Mouse (Mus musculus): Measurements from ENCODE around the gene Lzts2. TPM values are rescaled to one million over a fixed set of nuclear protein-coding genes. Genes with fewer than 3 reads are reported as not detected.

The Lzts2 gene
- polyA plus RNA-seq, 1 experiment from 2014 or later, result 15.3 TPM

DNA sequence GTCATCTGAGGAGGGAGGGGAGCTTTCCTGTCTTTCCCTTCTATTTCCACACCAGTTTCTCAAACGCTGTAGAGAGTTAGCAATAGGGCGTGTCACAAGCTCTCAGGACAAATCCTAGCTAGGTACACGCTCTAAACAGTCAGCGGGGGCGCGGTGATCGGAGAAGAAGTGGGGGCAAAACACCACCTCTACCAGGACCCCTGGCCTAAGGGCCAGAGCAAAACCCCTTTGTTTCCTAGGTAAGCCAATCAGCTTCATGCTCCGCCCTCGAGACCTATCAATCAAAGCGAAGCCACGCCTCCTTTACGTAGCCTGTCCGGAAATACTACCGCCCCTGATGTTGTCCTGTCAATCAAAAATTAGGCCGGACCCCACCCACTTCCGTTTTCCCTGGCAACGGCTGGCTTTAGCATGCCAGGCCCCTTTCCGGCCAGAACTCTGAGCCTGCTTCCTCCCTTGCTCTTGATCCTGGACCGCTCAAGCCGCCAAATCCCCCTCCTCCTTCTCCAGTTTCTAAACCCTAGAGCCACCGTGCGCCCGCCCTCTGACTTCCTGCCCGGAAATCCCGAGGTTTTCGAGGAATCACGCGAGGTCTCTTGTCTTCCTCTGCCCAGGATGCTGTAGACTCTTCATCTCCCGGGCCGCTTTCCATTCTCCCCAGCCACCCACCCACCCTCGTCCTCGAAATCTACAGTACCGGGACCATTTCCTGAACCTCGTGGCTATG, 44.1 kb downstream of the Lzts2 start:
- Histone ChIP-seq H3K27ac (ENCODE audit: low read depth, low read length) (peak overlapping the region; percentile 98), H3K36me3 (ENCODE audit: control insufficient read depth, insufficient read depth, low read length) (peaks cover 21% of the 10 kb centered on the region)
- WGBS, result under 1% methylated on average over 34 of the region's 34 CpGs

GRCm38 (mm10) chr19:45058841-45059240, 44.6 kb downstream of the Lzts2 start:
- no peaks in the 10 kb centered on the region for H3K27me3 ChIP-seq (replicated peaks; ENCODE audit: control insufficient read depth, insufficient read depth, low read length)
- WGBS, result under 1% methylated on average over 14 of the region's 14 CpGs
- H3K9me3 ChIP-seq (replicated peaks; ENCODE audit: control insufficient read depth, low read length), result no peaks in the 10 kb centered on the region
- peaks cover 14% of the 10 kb centered on the region for H3K4me1 ChIP-seq (ENCODE audit: control insufficient read depth, insufficient read depth, low read length)
- peaks cover 15% of the 10 kb centered on the region for H3K36me3 ChIP-seq (ENCODE audit: control insufficient read depth, insufficient read depth, low read length)
- H3K27ac ChIP-seq (ENCODE audit: low read depth, low read length), result peak overlapping the region; percentile 98
- H3K4me2 ChIP-seq (ENCODE audit: low read length), result peak overlapping the region; percentile 92
- peak overlapping the region; percentile 90 for H3K9ac ChIP-seq (ENCODE audit: low read length)
- peak overlapping the region; percentile 61 for H3K4me3 ChIP-seq (ENCODE audit: low read depth, low read length)
- ATAC-seq (no peak), DNase-seq (ENCODE audit: low spot score) (no peak)

More for the DNA sequence above, 44.1 kb downstream of the Lzts2 start:
- Histone ChIP-seq H3K4me3 (ENCODE audit: low read depth, low read length) (peak overlapping the region; percentile 61), H3K4me2 (ENCODE audit: low read length) (peak overlapping the region; percentile 92), H3K9ac (ENCODE audit: low read length) (peak overlapping the region; percentile 90), H3K27me3 (replicated peaks; ENCODE audit: control insufficient read depth, insufficient read depth, low read length) (no peaks in the 10 kb centered on the region), H3K4me1 (ENCODE audit: control insufficient read depth, insufficient read depth, low read length) (peaks cover 14% of the 10 kb centered on the region), H3K9me3 (replicated peaks; ENCODE audit: control insufficient read depth, low read length) (no peaks in the 10 kb centered on the region)
- peak; percentile 100 for DNase-seq (ENCODE audit: low spot score)
- peak; percentile 94 for ATAC-seq

- Histone ChIP-seq H3K9me3 (replicated peaks; ENCODE audit: control insufficient read depth, low read length) (no peaks in the 10 kb centered on the region), H3K36me3 (ENCODE audit: control insufficient read depth, insufficient read depth, low read length) (no peaks in the 10 kb centered on the region), H3K4me1 (ENCODE audit: control insufficient read depth, insufficient read depth, low read length) (peaks cover 4% of the 10 kb centered on the region), H3K27me3 (replicated peaks; ENCODE audit: control insufficient read depth, insufficient read depth, low read length) (peaks cover 42% of the 10 kb centered on the region), H3K4me3 (ENCODE audit: low read depth, low read length) (no peak overlapping the region), H3K27ac (ENCODE audit: low read depth, low read length) (no peak overlapping the region), H3K4me2 (ENCODE audit: low read length) (peak overlapping the region; percentile 28; the same call in 1 of the 2 replicates), H3K9ac (ENCODE audit: low read length) (peak overlapping the region; percentile 29; the same call in 1 of the 2 replicates)
- peak; percentile 56 for DNase-seq (ENCODE audit: low spot score)
- WGBS, result 45% methylated on average over 20 of the region's 20 CpGs
- peak; percentile 65 for ATAC-seq
Observed at GRCm38 (mm10) chr19:45063565-45064292, 49.5 kb downstream of the Lzts2 start.

GRCm38 (mm10) chr19:45065226-45065625, 51.0 kb downstream of the Lzts2 start:
- H3K4me3 ChIP-seq (ENCODE audit: low read depth, low read length), result no peak overlapping the region
- ATAC-seq, result no peak

GRCm38 (mm10) chr19:45067170-45067569, 53.0 kb downstream of the Lzts2 start:
- Histone ChIP-seq H3K36me3 (ENCODE audit: control insufficient read depth, insufficient read depth, low read length) (no peaks in the 10 kb centered on the region), H3K4me1 (ENCODE audit: control insufficient read depth, insufficient read depth, low read length) (no peaks in the 10 kb centered on the region), H3K9me3 (replicated peaks; ENCODE audit: control insufficient read depth, low read length) (no peaks in the 10 kb centered on the region), H3K27ac (ENCODE audit: low read depth, low read length) (no peak overlapping the region), H3K27me3 (replicated peaks; ENCODE audit: control insufficient read depth, insufficient read depth, low read length) (peaks cover 42% of the 10 kb centered on the region), H3K4me3 (ENCODE audit: low read depth, low read length) (no peak overlapping the region), H3K9ac (ENCODE audit: low read length) (peak overlapping the region; percentile 6; the same call in 1 of the 2 replicates), H3K4me2 (ENCODE audit: low read length) (no peak overlapping the region)
- no peak for ATAC-seq
- WGBS, result 7% methylated on average over 17 of the region's 17 CpGs
- DNase-seq (ENCODE audit: low spot score), result no peak

More at GRCm38 (mm10) chr19:45065226-45065625, 51.0 kb downstream of the Lzts2 start:
- Histone ChIP-seq H3K4me2 (ENCODE audit: low read length) (no peak overlapping the region), H3K27me3 (replicated peaks; ENCODE audit: control insufficient read depth, insufficient read depth, low read length) (peaks cover 42% of the 10 kb centered on the region), H3K9ac (ENCODE audit: low read length) (no peak overlapping the region), H3K27ac (ENCODE audit: low read depth, low read length) (no peak overlapping the region), H3K36me3 (ENCODE audit: control insufficient read depth, insufficient read depth, low read length) (no peaks in the 10 kb centered on the region), H3K9me3 (replicated peaks; ENCODE audit: control insufficient read depth, low read length) (no peaks in the 10 kb centered on the region), H3K4me1 (ENCODE audit: control insufficient read depth, insufficient read depth, low read length) (no peaks in the 10 kb centered on the region)
- no peak for DNase-seq (ENCODE audit: low spot score)
- 3% methylated on average over 21 of the region's 21 CpGs for WGBS

DNA sequence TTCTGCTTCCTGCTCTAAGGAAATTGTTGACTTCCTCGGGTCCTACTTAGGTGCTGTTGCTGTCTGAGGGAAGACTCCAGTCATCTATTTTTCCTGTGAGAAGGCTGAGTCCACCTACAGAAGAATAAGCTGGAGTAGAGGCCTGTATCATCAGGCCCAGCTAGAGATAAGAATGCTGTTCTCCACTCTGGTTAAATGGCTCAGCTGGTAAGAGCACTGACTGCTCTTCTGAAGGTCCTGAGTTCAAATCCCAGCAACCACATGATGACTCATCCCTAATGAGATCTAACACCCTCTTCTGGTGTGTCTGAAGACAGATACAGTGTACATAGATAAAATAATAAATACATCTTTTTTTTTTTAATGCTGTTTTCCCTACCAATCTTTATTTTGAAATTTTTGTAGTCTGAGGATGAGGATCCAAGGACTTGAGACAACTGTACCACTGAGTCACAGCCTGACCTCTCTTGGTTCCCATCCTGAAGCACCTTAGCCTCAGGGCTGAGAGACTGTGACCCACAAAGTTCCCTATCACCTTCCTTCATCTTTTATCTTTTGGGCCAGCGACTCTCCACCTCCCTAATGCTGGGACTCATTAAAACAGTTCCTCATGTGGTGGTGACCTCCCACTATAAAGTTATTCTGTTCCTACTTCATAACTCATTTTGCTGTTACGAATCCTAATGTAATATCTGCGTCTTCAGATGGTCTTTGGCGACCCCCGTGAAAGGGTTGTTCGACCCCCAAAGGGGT, 53.7 kb downstream of the Lzts2 start:
- Histone ChIP-seq H3K4me1 (ENCODE audit: control insufficient read depth, insufficient read depth, low read length) (no peaks in the 10 kb centered on the region), H3K9ac (ENCODE audit: low read length) (no peak overlapping the region), H3K36me3 (ENCODE audit: control insufficient read depth, insufficient read depth, low read length) (no peaks in the 10 kb centered on the region), H3K27me3 (replicated peaks; ENCODE audit: control insufficient read depth, insufficient read depth, low read length) (peaks cover 42% of the 10 kb centered on the region), H3K4me2 (ENCODE audit: low read length) (no peak overlapping the region), H3K27ac (ENCODE audit: low read depth, low read length) (no peak overlapping the region), H3K4me3 (ENCODE audit: low read depth, low read length) (no peak overlapping the region), H3K9me3 (replicated peaks; ENCODE audit: control insufficient read depth, low read length) (no peaks in the 10 kb centered on the region)
- WGBS, result 80% methylated on average over 7 of the region's 7 CpGs
- DNase-seq (ENCODE audit: low spot score) (no peak), ATAC-seq (no peak)

GRCm38 (mm10) chr19:45073871-45074542, 59.8 kb downstream of the Lzts2 start:
- Histone ChIP-seq H3K4me2 (ENCODE audit: low read length) (peak overlapping the region; percentile 89), H3K9ac (ENCODE audit: low read length) (peak overlapping the region; percentile 60), H3K4me3 (ENCODE audit: low read depth, low read length) (peak overlapping the region; percentile 49), H3K4me1 (ENCODE audit: control insufficient read depth, insufficient read depth, low read length) (peaks cover 13% of the 10 kb centered on the region), H3K27me3 (replicated peaks; ENCODE audit: control insufficient read depth, insufficient read depth, low read length) (peaks cover 40% of the 10 kb centered on the region), H3K9me3 (replicated peaks; ENCODE audit: control insufficient read depth, low read length) (no peaks in the 10 kb centered on the region), H3K27ac (ENCODE audit: low read depth, low read length) (no peak overlapping the region), H3K36me3 (ENCODE audit: control insufficient read depth, insufficient read depth, low read length) (no peaks in the 10 kb centered on the region)
- DNase-seq (ENCODE audit: low spot score) (peak; percentile 94), ATAC-seq (peak; percentile 61)
- WGBS, result 7% methylated on average over 20 of the region's 20 CpGs

GRCm38 (mm10) chr19:45074580-45075322, 60.5 kb downstream of the Lzts2 start, which contains the start of gene Kazald1:
TSS of gene Kazald1 (plus strand) at chr19:45075241.
- ATAC-seq, result peak; percentile 90
- H3K9ac ChIP-seq (ENCODE audit: low read length), result peak within 1 kb of the TSS; percentile 60
- peak within 1 kb of the TSS; percentile 89 for H3K4me2 ChIP-seq (ENCODE audit: low read length)
- H3K4me1 ChIP-seq (ENCODE audit: control insufficient read depth, insufficient read depth, low read length), result peaks cover 14% of the 10 kb centered on the region
- no peaks in the 10 kb centered on the region for H3K36me3 ChIP-seq (ENCODE audit: control insufficient read depth, insufficient read depth, low read length)
- peak within 1 kb of the TSS; percentile 68; the same call in 1 of the 2 replicates for H3K27ac ChIP-seq (ENCODE audit: low read depth, low read length)
- H3K9me3 ChIP-seq (replicated peaks; ENCODE audit: control insufficient read depth, low read length), result no peaks in the 10 kb centered on the region
- under 1% methylated on average over 45 of the region's 45 CpGs for WGBS
- DNase-seq (ENCODE audit: low spot score), result peak; percentile 97
- peaks cover 47% of the 10 kb centered on the region for H3K27me3 ChIP-seq (replicated peaks; ENCODE audit: control insufficient read depth, insufficient read depth, low read length)
- peak within 1 kb of the TSS; percentile 49 for H3K4me3 ChIP-seq (ENCODE audit: low read depth, low read length)

All from forebrain, embryonic 14.5 days (tissue).